Comparison of ENCODE assay signal across 8 mouse cellular contexts in the genomic region with DNA sequence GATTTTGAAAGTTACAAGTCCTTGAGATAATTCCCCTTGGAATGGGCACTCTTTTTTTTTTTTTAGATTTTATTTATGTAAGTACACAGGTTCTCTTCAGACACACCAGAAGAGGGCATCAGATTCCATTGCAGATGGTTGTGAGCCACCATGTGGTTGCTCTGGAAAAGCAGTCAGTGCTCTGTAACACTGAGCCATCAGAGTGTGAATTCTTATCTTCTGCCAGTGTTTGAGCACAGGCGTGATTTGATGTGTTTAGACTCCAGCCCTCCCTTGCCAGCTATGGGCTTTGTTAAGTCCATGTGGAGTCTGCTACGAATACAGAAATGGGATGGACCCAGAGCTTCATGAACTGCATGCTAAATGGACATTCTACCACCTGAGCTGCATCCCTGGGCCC. TPM values are rescaled to one million over a fixed set of nuclear protein-coding genes. Genes with fewer than 3 reads are reported as not detected.
DNase-seq lines count a peak whose midpoint lies in the region; ATAC-seq and TF ChIP-seq lines count a peak whose summit lies in the region.

No protein-coding gene starts in this region.

- H3K4me2 ChIP-seq in heart, postnatal 0 days (ENCODE audit: low read depth, low read length) = peak overlapping the region; percentile 85
- H3K4me2 ChIP-seq in liver, embryonic 16.5 days (ENCODE audit: low read depth, low read length) = peak overlapping the region; percentile 82

- peaks cover 15% of the 10 kb centered on the region for H3K4me1 ChIP-seq in testis, adult 2 months (ENCODE audit: control insufficient read depth, insufficient read depth, low read length)
- peaks cover 44% of the 10 kb centered on the region for H3K4me1 ChIP-seq in heart, postnatal 0 days (ENCODE audit: control insufficient read depth, insufficient read depth)
- peaks cover 64% of the 10 kb centered on the region for H3K4me1 ChIP-seq in liver, embryonic 16.5 days (ENCODE audit: control insufficient read depth, low read depth, low read length)
- peaks cover 16% of the 10 kb centered on the region for H3K4me1 ChIP-seq in small intestine, adult 2 months (ENCODE audit: control insufficient read depth, insufficient read depth, insufficient read length, low read length)

- H3K9me3 ChIP-seq in heart, postnatal 0 days (replicated peaks; ENCODE audit: control insufficient read depth, low read length) = no peaks in the 10 kb centered on the region
- no peaks in the 10 kb centered on the region for H3K9me3 ChIP-seq in liver, embryonic 16.5 days (replicated peaks; ENCODE audit: control insufficient read depth, low read length)

- TF ChIP-seq EP300 in heart, postnatal 0 days (IDR thresholded peaks at IDR 0.05; ENCODE audit: low read depth) = no peak

- TF ChIP-seq POLR2A in testis, adult 2 months (IDR thresholded peaks at IDR 0.05; ENCODE audit: control insufficient read depth, low read depth, low read length) = no peak
- no peak for TF ChIP-seq POLR2A in small intestine, adult 2 months (IDR thresholded peaks at IDR 0.05; ENCODE audit: low read depth, low read length)

- no peaks in the 10 kb centered on the region for H3K27me3 ChIP-seq in testis, adult 2 months (ENCODE audit: control insufficient read depth, insufficient read depth, low read length)
- no peaks in the 10 kb centered on the region for H3K27me3 ChIP-seq in heart, postnatal 0 days (ENCODE audit: control insufficient read depth, insufficient read depth, low read length)
- H3K27me3 ChIP-seq in liver, embryonic 16.5 days (ENCODE audit: control insufficient read depth, insufficient read depth, low read depth, low read length) = no peaks in the 10 kb centered on the region
- no peaks in the 10 kb centered on the region for H3K27me3 ChIP-seq in small intestine, adult 2 months (ENCODE audit: control insufficient read depth, insufficient read depth, low read length)

- peak overlapping the region; percentile 58 for H3K4me3 ChIP-seq in testis, adult 2 months (ENCODE audit: control insufficient read depth, low read depth, low read length)
- H3K4me3 ChIP-seq in heart, postnatal 0 days (ENCODE audit: low read depth, low read length) = peak overlapping the region; percentile 78
- H3K4me3 ChIP-seq in liver, embryonic 16.5 days (ENCODE audit: low read depth, low read length) = peak overlapping the region; percentile 95
- H3K4me3 ChIP-seq in small intestine, adult 2 months (ENCODE audit: low read depth, low read length) = no peak overlapping the region

- WGBS in heart, postnatal 0 days = 10% methylated on average over 2 of the region's 2 CpGs
- WGBS in liver, embryonic 16.5 days (ENCODE audit: insufficient replicate concordance) = 16% methylated on average over 2 of the region's 2 CpGs
- WGBS in small intestine, adult 2 months = 10% methylated on average over 2 of the region's 2 CpGs

- H3K9ac ChIP-seq in heart, postnatal 0 days (replicated peaks; ENCODE audit: low read depth, low read length) = no peak overlapping the region
- peak overlapping the region; percentile 97; the same call in 1 of the 2 replicates for H3K9ac ChIP-seq in liver, embryonic 16.5 days (ENCODE audit: low read depth, low read length)

- H3K27ac ChIP-seq in testis, adult 2 months (ENCODE audit: control insufficient read depth, insufficient read depth, low read depth, low read length) = peak overlapping the region; percentile 10; the same call in 1 of the 2 replicates
- H3K27ac ChIP-seq in heart, postnatal 0 days (ENCODE audit: low read depth) = peak overlapping the region; percentile 98
- H3K27ac ChIP-seq in liver, embryonic 16.5 days (ENCODE audit: low read length) = peak overlapping the region; percentile 96
- peak overlapping the region; percentile 10; the same call in 1 of the 2 replicates for H3K27ac ChIP-seq in small intestine, adult 2 months (ENCODE audit: insufficient read depth, low read depth, low read length)

- peaks cover 3% of the 10 kb centered on the region; the same call in 1 of the 2 replicates for H3K36me3 ChIP-seq in testis, adult 2 months (ENCODE audit: control insufficient read depth, insufficient read depth, low read length)
- H3K36me3 ChIP-seq in heart, postnatal 0 days (replicated peaks; ENCODE audit: control insufficient read depth, insufficient read depth, low read length) = 0 out of 2 replicates have a peak, but pooled peaks cover under 1% of the 10 kb centered on the region
- H3K36me3 ChIP-seq in liver, embryonic 16.5 days (ENCODE audit: control insufficient read depth, insufficient read depth) = no peaks in the 10 kb centered on the region; the same call in 1 of the 2 replicates
- no peaks in the 10 kb centered on the region for H3K36me3 ChIP-seq in small intestine, adult 2 months (ENCODE audit: control insufficient read depth, insufficient read depth, low read length)

- no peak for ATAC-seq in cerebellum, adult (ENCODE audit: insufficient number of reproducible peaks, low FRiP score, low TSS enrichment)
- ATAC-seq in heart, postnatal 0 days (ENCODE audit: insufficient read depth, low read depth) = no peak
- ATAC-seq in liver, embryonic 16.5 days (ENCODE audit: low read depth) = no peak

- peak; percentile 18 for DNase-seq in cerebellum, adult 11-12 months
- DNase-seq in testis, postnatal 14 days (ENCODE audit: low spot score) = no peak
- no peak for DNase-seq in heart, postnatal 0 days (ENCODE audit: low spot score)
- DNase-seq in adrenal gland, adult 2 months = no peak

- no peak for TF ChIP-seq CTCF in testis, adult 2 months (IDR thresholded peaks at IDR 0.05; ENCODE audit: control insufficient read depth, insufficient read depth, insufficient replicate concordance, low read depth, low read length)
- TF ChIP-seq CTCF in heart, postnatal 0 days (IDR thresholded peaks at IDR 0.05; ENCODE audit: low read depth) = no peak
- TF ChIP-seq CTCF in small intestine, adult 2 months (IDR thresholded peaks at IDR 0.05; ENCODE audit: extremely low read depth, insufficient read length, insufficient replicate concordance, low read depth, low read length) = no peak

RNA-seq across cellular contexts. Expression of a gene that starts 1.7 kb away (rescaled TPM):
- 21.6 TPM in 2 replicates for polyA plus RNA-seq in testis, adult 2 months (2012; rRNA removed)
- 5.6 and 16.0 TPM in 2 replicates for total RNA-seq in heart, postnatal 0 days (2014; rRNA removed; ENCODE audit: low replicate concordance)
- polyA plus RNA-seq in heart, postnatal 0 days (2015; fragmentation: Nextera tagmentation; extraction: Ambion mirVana) = 3.0 and 3.5 TPM in 2 replicates
- 7.3 and 9.7 TPM in 2 replicates for polyA plus RNA-seq in liver, embryonic 16.5 days (2015; fragmentation: Nextera tagmentation; extraction: Ambion mirVana)
- 83.9 and 102 TPM in 2 replicates for polyA plus RNA-seq in small intestine, adult 2 months (2012; rRNA removed)
- 100 to 1,000 TPM; 136 to 166 TPM for total RNA-seq in adrenal gland, adult 2 months (2021)
- polyA plus RNA-seq in adrenal gland, adult 2 months (2012; rRNA removed) = 494 and 666 TPM in 2 replicates

RNA-seq across cellular contexts. Expression of a gene that starts 2.0 kb away (rescaled TPM):
- polyA plus RNA-seq in testis, adult 2 months (2012; rRNA removed) = 97.2 and 97.6 TPM in 2 replicates
- total RNA-seq in heart, postnatal 0 days (2014; rRNA removed; ENCODE audit: low replicate concordance) = not detected in 2 replicates
- polyA plus RNA-seq in heart, postnatal 0 days (2015; fragmentation: Nextera tagmentation; extraction: Ambion mirVana) = 0.93 and 1.1 TPM in 2 replicates
- polyA plus RNA-seq in liver, embryonic 16.5 days (2015; fragmentation: Nextera tagmentation; extraction: Ambion mirVana) = 0.34 and 0.76 TPM in 2 replicates
- polyA plus RNA-seq in small intestine, adult 2 months (2012; rRNA removed) = 8.0 and 13.8 TPM in 2 replicates
- total RNA-seq in adrenal gland, adult 2 months (2021) = 1 to 10 TPM; 1.6 to 1.8 TPM
- polyA plus RNA-seq in adrenal gland, adult 2 months (2012; rRNA removed) = 2.6 and 3.0 TPM in 2 replicates

RNA-seq across cellular contexts. Expression of a gene that starts 2.3 kb away (rescaled TPM):
- 181 and 183 TPM in 2 replicates for polyA plus RNA-seq in testis, adult 2 months (2012; rRNA removed)
- 75.3 and 78.0 TPM in 2 replicates for total RNA-seq in heart, postnatal 0 days (2014; rRNA removed; ENCODE audit: low replicate concordance)
- polyA plus RNA-seq in heart, postnatal 0 days (2015; fragmentation: Nextera tagmentation; extraction: Ambion mirVana) = 37.6 and 40.9 TPM in 2 replicates
- 43.4 and 44.7 TPM in 2 replicates for polyA plus RNA-seq in liver, embryonic 16.5 days (2015; fragmentation: Nextera tagmentation; extraction: Ambion mirVana)
- polyA plus RNA-seq in small intestine, adult 2 months (2012; rRNA removed) = 30.9 and 53.3 TPM in 2 replicates
- total RNA-seq in adrenal gland, adult 2 months (2021) = 10 to 100 TPM; 33.2 to 54.7 TPM
- polyA plus RNA-seq in adrenal gland, adult 2 months (2012; rRNA removed) = 83.6 and 92.2 TPM in 2 replicates

RNA-seq across cellular contexts. Expression of a gene that starts 30.6 kb away (rescaled TPM):
- 31.5 and 35.7 TPM in 2 replicates for polyA plus RNA-seq in testis, adult 2 months (2012; rRNA removed)
- 81.8 and 137 TPM in 2 replicates for total RNA-seq in heart, postnatal 0 days (2014; rRNA removed; ENCODE audit: low replicate concordance)
- polyA plus RNA-seq in heart, postnatal 0 days (2015; fragmentation: Nextera tagmentation; extraction: Ambion mirVana) = 91.3 and 91.8 TPM in 2 replicates
- polyA plus RNA-seq in liver, embryonic 16.5 days (2015; fragmentation: Nextera tagmentation; extraction: Ambion mirVana) = 25.6 and 29.1 TPM in 2 replicates
- polyA plus RNA-seq in small intestine, adult 2 months (2012; rRNA removed) = 180 and 283 TPM in 2 replicates
- 100 to 1,000 TPM; 117 TPM for total RNA-seq in adrenal gland, adult 2 months (2021)
- polyA plus RNA-seq in adrenal gland, adult 2 months (2012; rRNA removed) = 650 and 890 TPM in 2 replicates

RNA-seq across cellular contexts. Expression of a gene that starts 30.7 kb away (rescaled TPM):
- polyA plus RNA-seq in testis, adult 2 months (2012; rRNA removed) = 24.4 and 28.5 TPM in 2 replicates
- total RNA-seq in heart, postnatal 0 days (2014; rRNA removed; ENCODE audit: low replicate concordance) = 43.5 and 101 TPM in 2 replicates
- 51.7 and 57.5 TPM in 2 replicates for polyA plus RNA-seq in heart, postnatal 0 days (2015; fragmentation: Nextera tagmentation; extraction: Ambion mirVana)
- 32.7 and 33.7 TPM in 2 replicates for polyA plus RNA-seq in liver, embryonic 16.5 days (2015; fragmentation: Nextera tagmentation; extraction: Ambion mirVana)
- 32.1 and 63.2 TPM in 2 replicates for polyA plus RNA-seq in small intestine, adult 2 months (2012; rRNA removed)
- 10 to 100 TPM; 51.0 to 72.6 TPM for total RNA-seq in adrenal gland, adult 2 months (2021)
- 180 and 223 TPM in 2 replicates for polyA plus RNA-seq in adrenal gland, adult 2 months (2012; rRNA removed)

Comparison
In these comparisons a context has a peak if more than half of its experiments do, and no peak if none do; other contexts are left out.
1. H3K27ac ChIP-seq: peak in every context shown above with its lines; median percentile 98 in heart, postnatal 0 days; 96 in liver, embryonic 16.5 days; 10 in testis, adult 2 months; 10 in small intestine, adult 2 months.